Mouse (Mus musculus) liver, adult 2 months (tissue): ENCODE measurements around the gene Itm2c.

Source experiments
- CTCF ChIP-seq: fragments of 200-500 bp; IDR thresholded peaks from 2 replicates; pipeline ENCODE4 v1.5.1; 2011; ENCODE audit warnings: low read depth, low read length, control low read depth
- POLR2A ChIP-seq: fragments of 200-500 bp; IDR thresholded peaks from 2 replicates; pipeline ENCODE4 v1.6.1; 2011; ENCODE audit warnings: low read length, control low read depth; ENCODE audit not compliant: insufficient read depth; ENCODE audit errors: extremely low read depth

DNA sequence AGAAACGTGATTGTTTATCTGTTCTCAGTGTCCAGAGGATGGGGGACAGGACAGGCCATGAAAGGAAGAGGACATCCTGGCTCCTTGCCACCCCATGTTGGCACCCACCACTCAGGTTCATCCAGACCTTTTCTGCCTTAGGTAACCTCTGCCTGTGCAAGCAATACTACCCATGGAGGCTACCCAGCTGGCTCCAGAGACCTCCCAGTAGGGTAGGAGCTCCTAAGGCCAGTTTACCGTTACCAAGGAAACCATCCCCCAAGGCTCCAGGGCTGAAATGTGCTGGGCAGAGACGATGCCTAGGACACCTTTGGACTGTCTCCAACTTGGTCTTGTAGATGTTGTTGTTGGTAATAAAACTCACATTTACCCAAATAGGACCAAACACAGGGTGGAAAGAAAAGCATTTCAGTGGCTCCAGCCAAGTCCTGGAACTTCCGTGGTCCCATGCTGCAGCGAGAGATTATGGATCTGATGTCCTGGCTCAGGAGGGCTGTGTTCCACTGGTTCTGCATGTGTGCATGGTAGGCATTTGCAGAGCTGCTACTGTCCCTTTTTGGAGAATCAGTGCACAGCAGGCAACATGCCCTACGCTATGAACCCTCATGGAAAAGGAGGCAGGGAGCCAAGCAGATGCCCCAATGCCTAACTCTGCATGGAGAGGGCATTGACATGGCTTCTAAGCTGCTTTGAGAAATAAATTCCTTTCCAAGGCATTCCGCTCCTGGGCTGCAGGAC, 28.2 kb downstream of the Itm2c start:
- TF ChIP-seq CTCF (no peak), POLR2A (no peak)
